Mouse (Mus musculus): ENCODE results near the gene Sh3bp4.

The Sh3bp4 gene

DNA sequence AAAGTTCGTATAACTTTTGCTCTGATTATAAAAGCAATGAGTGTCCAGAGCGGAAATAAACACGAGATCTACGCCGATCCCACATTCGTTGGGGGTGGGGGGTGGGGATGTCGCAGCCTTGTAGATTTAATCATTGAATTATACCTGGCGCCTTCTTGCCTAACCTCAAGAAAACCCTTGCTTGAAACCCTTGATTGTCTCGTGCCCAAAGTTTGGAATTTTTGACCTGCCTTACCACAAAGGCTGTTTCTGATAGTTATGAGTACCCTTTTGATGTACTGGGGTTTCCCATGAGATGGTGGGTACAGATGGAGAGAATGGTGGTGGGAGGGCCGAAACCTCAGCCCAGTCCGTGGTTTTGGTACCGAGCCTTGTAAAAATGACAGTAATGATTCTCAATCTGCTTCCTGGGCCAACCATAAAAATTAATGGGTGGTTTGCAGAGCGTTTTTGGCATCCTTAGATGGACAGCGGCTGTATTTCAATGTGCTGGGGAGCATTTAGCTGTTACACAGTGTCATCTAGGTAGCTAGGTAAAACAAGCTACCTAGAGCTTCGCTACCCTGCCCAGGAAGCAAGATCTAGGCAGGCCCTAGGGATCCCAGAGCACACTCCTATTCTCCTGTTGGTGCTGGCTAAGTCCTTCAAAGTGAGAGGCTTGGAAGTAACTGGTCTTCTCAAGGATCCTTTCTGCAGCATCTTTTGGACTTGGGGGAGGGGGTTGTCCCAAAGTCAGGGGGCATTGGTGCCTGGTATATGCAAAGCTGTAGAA lies 1.3 kb downstream of the Sh3bp4 start:
- DNase-seq (ENCODE audit: low spot score): no peak

GRCm38 (mm10) chr1:89072143-89072990 lies 2.2 kb downstream of the Sh3bp4 start:
- DNase-seq (ENCODE audit: low spot score): no peak

- DNase-seq (ENCODE audit: low spot score): no peak
Measured at GRCm38 (mm10) chr1:89073291-89073846, 3.2 kb downstream of the Sh3bp4 start.

GRCm38 (mm10) chr1:89074678-89075077 lies 4.5 kb downstream of the Sh3bp4 start:
- no peak for DNase-seq (ENCODE audit: low spot score)

- DNase-seq (ENCODE audit: low spot score): no peak
Measured at GRCm38 (mm10) chr1:89075120-89075519, 4.9 kb downstream of the Sh3bp4 start.

GRCm38 (mm10) chr1:89076777-89077176 lies 6.6 kb downstream of the Sh3bp4 start:
- no peak for DNase-seq (ENCODE audit: low spot score)

GRCm38 (mm10) chr1:89078240-89078639 lies 8.0 kb downstream of the Sh3bp4 start:
- no peak for DNase-seq (ENCODE audit: low spot score)

GRCm38 (mm10) chr1:89078730-89079129 lies 8.5 kb downstream of the Sh3bp4 start:
- no peak for DNase-seq (ENCODE audit: low spot score)

- no peak for DNase-seq (ENCODE audit: low spot score)
Measured at GRCm38 (mm10) chr1:89079239-89079638, 9.0 kb downstream of the Sh3bp4 start.

GRCm38 (mm10) chr1:89080371-89080770 lies 10.2 kb downstream of the Sh3bp4 start:
- no peak for DNase-seq (ENCODE audit: low spot score)

- DNase-seq (ENCODE audit: low spot score): no peak
Measured at GRCm38 (mm10) chr1:89080795-89081194, 10.6 kb downstream of the Sh3bp4 start.

DNA sequence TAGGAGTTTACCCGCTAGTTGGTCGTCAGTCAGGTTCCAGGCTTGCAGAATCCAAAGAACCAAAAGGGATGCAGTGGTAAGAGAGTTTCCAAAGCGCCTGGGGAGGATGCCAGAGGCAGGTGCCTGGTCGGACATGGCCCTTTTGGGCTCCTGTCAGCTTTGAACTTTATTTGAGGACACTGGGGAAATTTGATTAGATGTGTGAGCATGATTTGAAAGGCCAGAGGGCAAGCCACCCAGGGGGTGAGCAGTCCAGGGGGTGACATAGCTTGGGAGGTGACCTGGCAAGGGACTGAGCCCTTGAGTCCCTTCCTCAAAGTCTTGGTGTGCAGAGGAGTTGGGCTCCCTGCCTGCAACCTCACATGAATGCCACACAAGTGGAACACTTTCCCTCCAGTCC lies 11.2 kb downstream of the Sh3bp4 start:
- DNase-seq (ENCODE audit: low spot score): peak; percentile 5

- peak; percentile 5 for DNase-seq (ENCODE audit: low spot score)
Measured at GRCm38 (mm10) chr1:89082171-89082882, 12.1 kb downstream of the Sh3bp4 start.

- peak; percentile 5 for DNase-seq (ENCODE audit: low spot score)
Measured at GRCm38 (mm10) chr1:89086575-89087153, 16.4 kb downstream of the Sh3bp4 start.

DNA sequence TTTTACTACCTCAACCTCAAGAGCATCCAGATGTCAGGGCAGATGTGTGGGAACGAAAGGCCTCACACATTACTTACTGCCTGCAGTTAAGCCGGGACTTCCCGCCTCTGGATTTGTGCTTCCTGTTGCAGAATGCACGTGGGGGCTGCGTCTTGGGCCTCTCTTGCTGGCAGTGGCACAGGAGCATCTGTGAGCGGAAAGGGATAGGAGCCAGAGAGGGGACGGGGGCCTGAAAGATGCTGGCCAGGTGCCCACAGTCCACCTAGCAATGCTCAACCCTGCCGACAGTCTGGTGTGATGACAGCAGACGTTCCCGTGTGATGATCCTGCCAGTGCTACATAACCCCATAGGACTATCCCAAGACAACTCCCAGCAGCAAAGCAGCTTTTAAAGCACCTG lies 17.9 kb downstream of the Sh3bp4 start:
- DNase-seq (ENCODE audit: low spot score): no peak

DNA sequence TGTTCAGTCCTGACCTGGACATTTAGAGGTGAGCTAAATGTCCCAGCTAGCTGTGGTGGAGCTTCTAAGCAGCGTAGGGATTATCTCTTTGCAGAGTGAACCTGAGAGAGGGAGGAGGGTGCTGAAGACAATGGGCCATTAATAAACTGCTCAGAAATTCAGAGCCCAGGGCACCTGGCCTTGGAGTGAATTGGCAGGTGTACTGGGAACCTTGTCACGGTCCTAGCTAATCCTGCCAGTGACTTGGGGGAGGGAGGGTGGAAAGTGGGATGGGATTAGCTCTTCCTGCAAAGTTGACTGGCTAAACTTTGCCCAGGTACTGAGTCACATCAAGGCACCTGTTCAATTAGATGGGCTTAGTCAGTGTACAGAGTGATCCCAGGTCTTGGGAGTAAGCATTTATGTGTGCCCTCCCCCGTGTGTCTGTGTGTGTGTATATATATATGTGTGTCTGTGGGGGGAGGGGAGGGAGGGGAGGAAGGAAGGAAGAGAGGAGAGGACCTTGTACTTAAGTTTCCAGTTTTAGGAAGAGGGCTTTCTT lies 18.6 kb downstream of the Sh3bp4 start:
- no peak for DNase-seq (ENCODE audit: low spot score)

GRCm38 (mm10) chr1:89089821-89090600 lies 19.8 kb downstream of the Sh3bp4 start:
- DNase-seq (ENCODE audit: low spot score): no peak

DNA sequence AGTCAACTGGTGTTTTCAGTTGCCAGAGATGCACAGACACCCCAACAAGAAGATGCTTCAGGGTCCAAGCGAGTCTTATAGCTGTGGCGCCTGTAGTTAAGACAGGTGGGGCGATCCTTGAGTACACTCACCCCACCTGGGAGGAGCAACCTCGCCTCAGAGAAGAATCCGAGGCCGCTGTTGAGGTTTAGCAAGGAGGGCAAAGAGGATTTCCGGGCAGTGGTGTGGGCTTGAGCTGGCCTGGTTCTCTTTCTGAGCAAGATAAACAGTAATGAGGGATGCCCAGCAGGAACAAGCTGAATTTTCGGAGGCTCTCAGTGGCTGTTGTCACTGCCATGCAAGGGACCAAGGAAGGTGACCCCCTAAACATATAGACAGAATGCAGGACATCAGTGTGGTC lies 20.5 kb downstream of the Sh3bp4 start:
- DNase-seq (ENCODE audit: low spot score): no peak

DNA sequence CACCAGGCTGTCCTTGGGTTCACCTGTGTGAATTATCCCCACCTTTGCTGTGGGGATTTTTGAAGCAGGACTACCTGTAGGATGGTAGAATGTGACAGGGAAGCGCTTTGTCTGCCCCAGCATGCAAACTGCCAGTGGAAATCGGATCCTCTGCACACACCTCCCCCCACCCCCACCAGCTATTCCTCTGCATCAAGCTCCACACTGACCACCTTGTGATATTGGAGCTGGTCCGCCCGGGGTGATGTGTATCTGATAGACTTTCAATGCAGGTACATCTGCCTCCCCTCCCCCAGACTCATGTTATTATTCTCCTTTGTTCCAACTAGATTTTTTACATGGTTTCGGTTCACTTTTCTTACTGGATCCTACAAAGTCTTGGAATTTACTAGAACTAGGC lies 21.8 kb downstream of the Sh3bp4 start:
- DNase-seq (ENCODE audit: low spot score): no peak

- no peak for DNase-seq (ENCODE audit: low spot score)
Measured at GRCm38 (mm10) chr1:89092442-89092991, 22.3 kb downstream of the Sh3bp4 start.

GRCm38 (mm10) chr1:89093696-89094095 lies 23.5 kb downstream of the Sh3bp4 start:
- DNase-seq (ENCODE audit: low spot score): no peak
